Mouse (Mus musculus) testis, postnatal 14 days (tissue): ENCODE results near the gene Usp16.

Experiments used
- DNase-seq: peaks from one replicate; pipeline ENCODE4 v3.0.0; 2021; ENCODE audit warnings: low spot score

Usp16 gene

DNA sequence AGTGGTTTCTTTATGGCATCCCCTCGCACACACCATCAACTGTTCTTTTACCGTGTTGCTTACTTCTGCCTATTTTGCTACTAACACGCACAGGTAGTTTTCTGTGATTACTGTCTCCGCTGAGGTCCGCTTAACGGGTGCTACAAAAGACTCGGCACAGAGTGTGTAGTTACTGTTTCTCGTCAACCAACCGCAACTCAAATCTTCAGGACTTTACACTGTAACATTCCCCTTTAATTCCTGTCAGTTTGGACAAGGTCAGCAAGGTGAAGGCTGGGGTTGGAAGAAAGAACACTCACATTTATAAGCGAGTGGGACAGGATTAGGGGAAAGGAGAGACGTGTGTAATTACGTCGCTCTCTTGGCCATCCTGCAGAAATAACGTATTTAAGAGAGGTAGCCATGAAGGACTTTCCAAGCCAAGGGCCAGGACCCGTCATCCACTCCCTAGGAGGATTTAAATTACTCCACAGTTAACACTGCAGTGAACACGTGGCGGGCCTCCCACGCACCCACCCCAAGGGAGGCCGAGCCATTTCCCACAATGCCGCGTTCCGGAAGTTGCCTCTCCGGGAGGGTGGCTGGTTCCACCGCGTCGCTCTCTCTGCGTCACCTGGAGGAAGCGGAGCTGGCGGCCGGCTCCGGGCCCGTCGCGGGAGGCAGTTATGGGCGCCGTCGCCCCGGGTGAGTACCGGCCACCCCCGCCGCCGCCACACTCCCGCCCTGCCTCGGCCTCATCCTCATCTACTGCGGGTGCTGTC is at the start of gene Usp16:
Gene Usp16, plus strand, starts transcription at position 285 of the 761 bp plus-strand sequence.
- peak; percentile 92 for DNase-seq

DNA sequence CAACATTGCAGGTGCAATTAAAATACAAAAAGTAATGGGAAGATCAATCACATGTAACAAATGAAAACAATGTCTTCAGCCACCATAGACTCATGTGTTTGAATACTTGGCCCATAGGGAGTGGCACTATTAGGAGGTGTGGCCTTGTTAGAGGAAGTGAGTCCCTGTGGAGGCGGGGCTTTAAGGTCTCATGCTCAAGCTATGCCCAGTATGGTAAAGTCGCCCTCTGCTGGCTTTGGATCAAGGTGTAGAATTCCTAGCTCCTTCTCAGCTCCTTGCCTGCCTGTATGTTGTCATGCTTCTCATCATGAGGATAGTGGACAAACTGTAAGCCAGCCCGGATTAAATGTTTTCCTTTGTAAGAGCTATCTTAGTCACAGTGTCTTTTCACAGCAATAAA is 49.5 kb upstream of the Usp16 start:
- DNase-seq: no peak

DNA sequence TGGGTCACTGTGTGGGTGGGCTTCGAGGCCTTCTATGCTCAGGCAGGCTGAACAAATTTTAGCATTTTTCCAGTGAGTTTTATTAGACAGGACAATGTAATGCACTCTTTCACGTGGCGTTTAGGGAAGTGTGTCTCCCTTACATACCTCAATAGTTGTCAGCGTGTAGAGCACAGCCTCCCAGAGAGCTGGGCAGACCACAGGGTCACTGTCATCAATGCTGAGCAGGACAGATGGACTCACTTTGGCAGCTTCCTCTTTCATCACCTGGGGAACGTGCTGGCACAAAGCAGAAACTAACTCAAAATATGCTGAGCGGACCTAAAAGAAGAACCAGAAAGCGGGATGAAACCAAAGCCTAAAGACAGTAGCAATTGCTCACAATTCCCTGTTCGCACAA is 33.8 kb upstream of the Usp16 start:
- no peak for DNase-seq

DNA sequence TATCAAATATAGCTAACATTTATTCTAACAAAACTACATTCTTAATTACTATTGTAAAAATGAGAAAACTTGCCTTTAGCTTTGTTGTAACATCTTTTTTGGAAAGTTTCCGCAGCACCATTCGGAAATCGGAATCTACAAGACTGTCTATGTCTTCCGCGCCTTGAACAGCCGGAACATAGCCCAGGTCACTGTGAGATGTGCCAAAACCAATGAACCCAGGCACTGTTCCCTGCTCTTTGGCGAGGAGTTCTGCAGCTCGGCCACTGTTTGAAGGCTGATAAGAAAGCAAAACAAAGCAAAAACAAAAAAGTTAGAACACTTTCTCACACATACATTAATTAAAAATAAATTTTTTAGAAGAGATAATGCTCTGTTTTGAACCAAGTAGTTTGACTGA is 27.0 kb upstream of the Usp16 start:
- no peak for DNase-seq

DNA sequence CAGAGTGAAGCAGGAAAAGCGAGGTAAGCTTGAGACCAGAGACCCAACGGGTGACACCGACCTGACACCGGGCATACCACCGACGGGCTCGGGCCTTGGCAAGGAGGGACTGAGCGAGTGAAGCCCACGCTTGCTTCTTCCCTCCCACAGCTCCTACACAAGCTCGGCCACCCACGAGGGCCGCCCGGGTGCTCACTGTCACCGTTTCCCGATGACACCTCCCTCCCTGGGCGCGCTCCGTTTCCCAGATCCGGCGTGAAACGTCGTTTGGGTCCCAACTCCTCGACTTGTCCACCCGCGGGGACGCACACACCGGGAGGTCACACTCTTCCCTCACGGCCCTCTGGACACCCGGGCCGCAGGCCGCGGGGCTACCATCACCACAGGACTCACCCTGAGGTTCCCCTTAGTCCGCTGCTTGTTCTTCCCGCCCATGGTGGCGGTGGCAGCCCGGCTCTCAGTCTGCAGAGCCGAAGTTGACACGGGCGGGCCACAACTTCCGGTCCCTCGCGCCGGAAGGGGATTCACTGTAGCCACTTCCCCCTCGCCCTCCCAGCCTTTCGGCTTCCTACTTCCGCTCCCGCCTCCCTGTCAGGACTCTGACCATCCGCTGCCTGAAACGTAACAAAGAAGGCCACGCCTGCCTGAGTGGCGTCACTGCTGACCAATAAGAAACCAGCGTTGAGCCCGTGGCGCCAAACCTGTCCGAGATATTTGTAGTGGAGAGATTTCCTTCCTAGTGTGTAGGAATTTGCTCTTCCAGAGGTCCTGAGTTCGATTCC is 22.3 kb upstream of the Usp16 start, which contains the start of gene Ltn1:
Gene Ltn1, minus strand, starts transcription at position 580 of the 782 bp plus-strand sequence.
- peak; percentile 99 for DNase-seq

DNA sequence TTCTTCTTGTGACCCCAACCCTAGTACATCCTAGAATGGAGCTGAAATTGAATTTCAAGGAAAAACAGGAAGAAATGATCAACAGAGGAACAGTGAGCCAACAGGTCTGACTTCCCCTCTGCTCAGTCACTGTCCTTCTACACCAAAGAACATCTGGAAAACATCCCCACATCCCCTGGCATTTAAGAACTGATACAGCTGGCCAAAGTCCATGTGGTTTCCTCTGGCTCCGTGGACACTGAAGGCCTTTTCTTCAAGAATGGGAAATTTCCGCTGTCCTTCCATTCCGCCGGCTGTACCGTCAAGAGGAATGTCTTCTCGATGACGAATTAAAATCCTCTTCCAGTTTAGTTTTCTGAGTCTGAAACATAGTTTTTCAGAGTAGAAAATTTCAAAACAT is 20.2 kb upstream of the Usp16 start:
- DNase-seq: no peak

DNA sequence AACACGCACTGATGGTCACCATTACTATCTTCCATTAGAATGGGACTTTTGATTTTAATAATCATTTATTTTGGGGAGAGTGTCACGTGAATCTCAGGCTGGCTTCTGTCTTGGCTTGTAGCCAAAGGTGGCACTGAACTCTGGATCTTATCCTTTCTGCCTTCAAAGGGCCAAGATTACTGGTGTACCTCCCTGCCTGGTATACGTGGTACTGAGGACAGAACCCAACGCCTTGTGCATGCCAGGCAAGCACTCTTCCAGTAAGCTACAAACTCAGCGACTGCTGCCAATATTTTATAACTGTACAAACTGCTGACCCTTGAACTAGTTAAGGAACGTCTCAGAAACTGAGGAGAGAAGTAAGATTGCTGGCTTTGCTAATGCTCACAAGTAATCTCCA is 19.6 kb upstream of the Usp16 start:
- DNase-seq: no peak

DNA sequence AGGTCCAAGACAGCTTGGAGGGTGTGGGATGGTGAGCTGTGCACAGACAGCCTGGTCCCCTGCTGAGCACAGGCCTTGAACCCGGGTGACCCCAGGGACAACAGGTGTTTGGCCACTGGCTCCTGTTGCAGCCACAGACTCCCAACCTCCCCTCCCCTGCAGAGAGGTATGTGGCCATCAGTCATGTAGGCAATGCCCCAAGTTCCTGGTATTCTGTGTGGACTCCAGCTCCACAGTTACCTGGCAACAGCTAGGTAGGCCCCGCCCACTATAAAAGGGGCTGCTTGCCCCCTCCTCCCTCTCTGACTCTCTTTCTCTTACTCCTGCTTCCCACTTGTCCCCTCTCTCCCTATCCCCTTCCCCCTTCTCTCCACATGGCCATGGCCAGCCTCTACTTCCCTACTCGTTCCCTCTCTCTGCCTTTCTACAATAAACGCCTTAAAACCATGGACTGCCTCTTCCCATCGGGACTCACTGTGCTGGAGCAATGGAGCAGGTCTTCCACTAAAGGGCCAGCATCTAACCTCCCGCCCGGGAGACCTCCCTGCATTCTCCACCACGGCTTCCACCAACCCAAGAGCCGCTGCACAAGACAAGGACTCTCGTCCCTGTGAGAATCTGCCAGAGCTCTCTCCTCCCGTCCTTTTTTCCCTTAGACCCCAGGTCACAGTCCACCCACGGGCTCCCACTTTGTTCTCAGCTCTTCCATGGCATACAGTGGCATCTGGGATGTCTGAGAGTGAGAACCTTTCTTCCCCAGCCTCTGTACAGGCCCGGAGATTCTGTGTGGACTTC is 18.9 kb upstream of the Usp16 start:
- DNase-seq: no peak

DNA sequence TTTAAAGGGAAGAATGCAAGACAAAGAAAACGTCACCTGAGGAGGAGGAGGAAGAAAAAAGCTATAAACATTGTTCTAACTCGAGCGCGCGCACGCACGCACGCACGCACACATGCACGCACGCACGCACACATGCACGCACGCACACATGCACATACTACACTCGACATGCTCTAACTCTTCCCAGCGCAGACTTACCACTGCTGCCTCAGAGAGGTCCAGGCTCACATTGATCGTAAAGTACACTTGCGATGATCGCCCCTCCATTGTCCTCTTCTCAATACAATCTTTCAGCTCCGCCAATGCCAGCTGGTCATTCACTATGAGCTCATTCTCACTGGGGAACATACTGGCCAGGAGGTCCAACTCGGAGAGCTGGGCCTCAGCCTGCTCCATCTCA is 17.4 kb upstream of the Usp16 start:
- DNase-seq: no peak

DNA sequence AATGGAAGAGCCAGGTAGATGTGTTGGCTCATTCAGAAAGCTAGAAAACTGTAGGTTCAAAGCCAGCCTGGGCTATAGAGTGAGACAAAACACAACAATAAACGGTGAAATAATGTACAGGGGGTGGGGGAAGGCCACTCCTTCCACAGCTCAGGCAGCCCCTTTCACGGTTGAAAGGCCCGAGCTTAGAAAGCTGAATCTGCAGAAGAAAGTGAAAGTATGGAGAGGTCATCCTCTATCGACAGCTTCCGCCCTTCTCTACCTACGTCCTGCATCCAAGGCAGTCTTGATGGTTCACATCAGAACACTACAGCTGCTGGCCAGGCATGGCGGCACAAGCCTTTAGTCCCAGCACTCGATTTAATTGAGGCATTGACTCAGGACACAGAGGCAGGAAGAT is 15.8 kb upstream of the Usp16 start:
- no peak for DNase-seq

DNA sequence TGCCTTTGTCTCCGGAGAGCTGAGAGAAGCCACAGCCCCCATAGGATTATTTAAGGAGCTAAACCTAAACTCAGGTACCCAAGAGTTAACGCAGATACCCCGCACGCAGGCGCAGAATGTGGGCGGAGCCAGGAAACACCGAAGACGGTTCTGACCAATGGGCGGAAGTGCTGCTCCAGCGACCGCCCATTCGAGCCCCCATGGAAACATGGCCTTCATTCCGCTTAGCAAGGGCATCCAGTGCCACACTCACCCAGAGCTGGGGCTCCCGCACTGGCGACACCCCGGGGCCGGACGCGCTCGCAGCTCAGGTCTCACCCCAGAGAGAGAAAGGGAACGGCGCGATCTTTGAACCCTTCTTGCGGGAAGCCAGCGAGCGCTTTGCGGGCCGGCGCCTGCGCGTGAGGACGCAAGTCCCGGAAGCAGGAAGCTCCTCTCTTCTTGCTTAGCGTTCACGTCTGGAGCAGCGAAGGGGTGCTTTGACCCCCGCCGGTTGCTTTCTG is 14.3 kb upstream of the Usp16 start, which contains the start of gene Rwdd2b:
Gene Rwdd2b, minus strand, starts transcription at position 390 of the 503 bp plus-strand sequence.
- peak; percentile 90 for DNase-seq

DNA sequence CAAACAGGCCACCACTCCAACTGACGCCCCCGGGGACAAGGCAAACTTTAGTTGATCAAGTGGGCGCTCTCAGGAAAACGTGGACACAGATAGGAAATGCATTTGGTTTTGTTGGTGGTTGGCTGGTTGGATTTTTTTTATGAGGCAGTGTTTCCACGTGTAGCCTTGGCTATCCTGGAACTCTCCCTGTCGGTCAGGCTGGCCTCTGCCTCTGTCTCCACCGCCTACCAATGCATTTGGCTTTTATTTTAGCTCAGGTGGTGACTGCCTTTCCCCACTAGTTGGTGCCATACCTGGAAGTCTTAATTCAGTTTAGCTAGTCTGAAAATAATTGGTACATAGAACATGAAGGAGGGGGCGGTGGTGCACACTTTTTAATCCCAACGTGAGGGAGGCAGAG is 13.4 kb upstream of the Usp16 start:
- no peak for DNase-seq

DNA sequence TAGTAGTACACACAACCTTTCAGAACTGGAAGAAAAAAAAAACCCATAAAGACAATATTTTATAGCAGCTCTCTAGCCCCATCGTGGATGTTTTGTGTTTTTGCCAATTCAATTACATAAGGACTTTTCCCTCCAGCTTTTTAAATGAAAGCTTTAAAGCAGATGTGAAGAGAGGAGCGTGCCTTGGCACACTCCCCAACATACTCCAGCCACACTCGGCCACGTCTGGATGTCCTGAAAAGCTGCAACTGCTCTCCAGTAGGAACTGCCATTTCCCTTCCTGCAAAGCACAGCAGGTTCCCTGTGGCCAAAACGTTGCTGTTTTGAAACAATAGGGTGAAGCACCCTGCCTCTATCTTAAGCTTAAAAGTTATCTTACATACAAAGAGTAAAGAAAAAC is 12.2 kb upstream of the Usp16 start:
- no peak for DNase-seq

DNA sequence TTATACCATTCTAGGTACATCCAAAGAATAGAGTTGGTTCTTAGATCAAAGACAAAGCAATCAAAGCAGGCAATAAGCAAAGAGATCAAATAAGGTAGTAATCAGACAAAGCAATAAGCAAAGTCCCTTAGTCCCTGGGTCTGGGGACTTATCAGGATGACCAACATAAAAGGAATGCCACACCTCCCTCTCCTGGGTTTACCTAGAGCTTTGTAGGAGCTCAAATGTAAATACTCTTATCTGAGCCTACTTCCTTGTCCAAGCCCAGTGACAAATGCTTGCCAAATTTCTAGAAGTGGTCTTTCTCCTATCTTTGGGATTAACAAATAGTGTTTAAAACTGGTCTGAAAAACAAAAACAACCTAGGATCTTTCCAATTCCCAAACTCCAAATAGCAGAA is 11.3 kb upstream of the Usp16 start:
- no peak for DNase-seq

DNA sequence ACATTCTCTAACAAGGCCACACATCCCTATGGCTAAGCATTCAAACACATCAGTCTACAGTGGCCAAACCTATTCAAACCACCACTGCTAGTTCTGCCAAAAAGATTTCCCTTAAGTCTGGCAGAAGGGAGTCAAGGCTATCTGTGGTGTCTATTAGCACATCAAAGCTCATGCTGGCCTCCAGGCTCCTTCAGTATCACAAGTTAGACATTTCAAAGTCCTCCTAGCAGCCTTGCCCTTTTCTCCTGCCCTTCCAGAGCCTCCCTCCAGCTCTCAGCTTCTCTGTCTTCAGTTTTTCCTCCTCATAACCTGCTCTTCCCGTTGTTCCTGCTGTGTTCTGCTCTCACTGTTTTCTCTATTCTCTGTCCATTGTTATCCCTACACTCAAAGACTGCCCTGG is 10.4 kb upstream of the Usp16 start:
- no peak for DNase-seq

DNA sequence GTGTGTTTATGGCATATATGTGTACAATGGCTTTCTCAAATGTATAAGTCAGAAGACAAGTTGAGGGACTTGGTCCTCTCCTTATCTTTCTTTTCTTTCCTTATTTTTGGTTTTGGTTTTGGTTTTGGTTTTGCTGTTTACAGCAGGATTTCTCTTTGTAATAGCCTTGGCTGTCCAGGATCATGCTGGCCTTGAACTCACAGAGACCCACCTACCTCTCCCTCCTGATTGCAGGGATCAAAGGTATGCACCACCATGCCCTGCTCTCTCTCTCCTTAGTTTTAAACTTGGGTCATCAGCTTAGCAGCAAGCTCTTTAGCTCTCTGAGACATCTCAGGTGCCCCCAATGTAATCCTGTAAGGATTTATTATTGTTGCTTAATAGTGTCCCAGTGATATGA is 9.4 kb upstream of the Usp16 start:
- DNase-seq: no peak

DNA sequence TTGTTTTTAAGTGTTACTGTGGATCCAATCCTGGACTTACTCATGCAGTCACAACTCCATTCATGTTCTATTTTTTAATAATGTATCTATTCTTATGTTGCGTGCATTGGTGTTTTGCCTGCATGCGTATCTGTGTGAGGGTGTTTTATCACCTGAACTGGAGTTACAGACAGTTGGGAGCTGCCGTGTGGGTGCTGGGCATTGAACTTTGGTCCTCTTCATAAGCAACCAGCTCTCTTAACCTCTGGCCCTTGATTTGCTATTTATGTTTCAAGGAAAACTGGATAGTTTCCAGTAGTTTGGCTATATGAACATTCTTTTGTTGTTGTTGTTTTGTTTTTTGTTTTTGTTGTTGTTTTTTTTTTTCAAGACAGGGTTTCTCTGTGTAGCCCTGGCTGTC is 9.0 kb upstream of the Usp16 start:
- DNase-seq: no peak

DNA sequence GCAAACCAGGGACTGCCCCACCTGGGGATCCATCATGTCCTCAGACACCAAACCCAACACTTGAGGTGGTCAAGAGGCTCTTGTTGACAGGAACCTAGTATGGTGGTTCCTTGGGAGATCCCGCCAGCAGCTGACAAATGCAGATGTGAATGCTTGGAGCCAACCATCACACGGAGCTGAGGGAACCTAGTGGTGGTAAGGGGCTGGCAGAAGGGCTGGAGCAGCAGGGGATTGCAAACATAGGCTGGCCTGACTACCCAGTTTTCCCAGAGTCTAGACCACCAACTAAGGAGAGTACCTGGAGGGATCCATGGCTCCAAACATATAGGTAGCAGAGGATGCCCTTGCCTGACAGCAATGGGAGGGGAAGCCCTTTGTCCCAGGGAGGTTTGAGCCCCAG is 1.3 kb upstream of the Usp16 start:
- no peak for DNase-seq

DNA sequence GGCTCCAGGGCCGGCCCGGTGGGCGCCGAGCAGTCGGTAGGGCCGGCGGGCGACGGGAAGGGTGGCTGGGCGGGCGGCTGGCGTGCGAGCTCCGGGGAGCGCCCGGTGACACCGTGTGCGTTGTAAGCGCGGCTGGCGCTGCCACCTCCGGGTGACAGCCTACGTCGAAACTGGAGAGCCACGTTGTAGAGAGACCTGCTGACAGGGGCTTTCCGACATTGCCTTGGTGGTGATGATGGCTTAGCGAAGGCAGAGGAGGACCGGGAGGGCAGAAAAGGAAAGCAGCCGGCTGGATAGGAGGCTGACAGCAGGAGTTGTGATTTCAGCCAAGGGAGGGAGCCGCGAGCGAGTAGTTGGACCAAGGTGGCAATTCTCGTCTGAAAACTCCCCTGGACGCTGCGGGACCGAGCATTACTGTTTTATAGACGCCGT is 693 bp downstream of the Usp16 start:
- DNase-seq: no peak

DNA sequence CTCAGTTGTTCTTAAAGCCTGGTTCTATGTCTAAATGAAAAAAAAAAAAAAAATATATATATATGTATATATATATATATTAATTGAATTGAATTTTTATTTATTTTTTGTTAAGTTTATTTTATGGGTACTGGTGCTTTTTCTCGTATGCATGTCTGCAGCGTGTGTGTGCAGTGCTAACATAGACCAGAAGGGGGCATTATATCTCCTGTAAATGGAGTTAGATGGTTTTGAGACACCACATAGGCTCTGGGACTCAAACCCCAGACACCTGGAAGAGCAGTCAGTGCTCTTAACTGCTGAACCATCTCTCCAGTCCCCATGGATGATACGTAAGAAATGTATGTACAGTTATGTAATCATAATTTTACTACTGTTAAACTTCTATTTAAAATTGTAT is 4.2 kb downstream of the Usp16 start:
- DNase-seq: no peak

DNA sequence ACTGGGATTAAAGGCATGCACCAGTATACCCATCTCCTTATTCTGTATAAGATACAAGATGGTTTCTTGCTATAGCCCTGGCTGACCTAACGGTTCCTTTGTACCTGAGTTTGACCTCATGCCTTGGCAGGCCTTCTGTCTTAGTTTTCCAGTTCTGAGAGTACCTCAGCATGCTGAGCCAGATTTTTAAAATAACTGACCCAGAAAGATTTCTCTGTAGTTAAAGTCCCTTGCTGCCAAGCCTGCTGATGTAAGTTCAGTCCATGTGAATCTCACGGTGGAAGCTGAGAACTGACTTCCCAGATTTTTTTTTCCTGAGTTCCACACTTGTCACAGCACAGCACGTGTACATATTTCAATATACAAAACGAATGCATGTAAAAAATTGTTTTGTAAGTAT is 16.1 kb downstream of the Usp16 start:
- no peak for DNase-seq

DNA sequence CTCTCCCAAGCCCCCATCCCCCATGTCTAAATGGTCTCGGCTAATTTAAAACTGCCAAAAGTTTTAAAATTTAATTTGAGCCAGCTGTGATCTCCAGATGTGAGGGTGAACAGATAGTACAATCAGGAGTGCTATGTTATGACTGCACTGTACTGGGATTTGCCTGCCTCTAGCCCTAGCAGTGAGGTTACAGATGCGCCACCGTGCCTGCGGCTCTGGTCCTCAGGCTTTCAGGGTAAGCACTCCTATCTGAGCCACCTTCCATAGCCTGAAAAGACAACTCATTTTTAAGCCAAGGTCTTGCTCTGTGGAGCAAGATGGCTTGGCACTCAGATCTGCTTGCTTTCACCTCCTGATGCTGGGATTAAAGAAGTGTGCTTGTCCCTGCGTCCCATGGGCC is 29.9 kb downstream of the Usp16 start:
- DNase-seq: no peak
